Mouse (Mus musculus): ENCODE data around the gene Pip4p1. TPM values are rescaled to one million over a fixed set of nuclear protein-coding genes. Genes with fewer than 3 reads are reported as not detected.

Pip4p1 gene
- polyA plus RNA-seq, 1 experiment from 2014 or later = 67.5 TPM

Other genes with a start within 250 kb of the Pip4p1 start
- gene Olfr747, start 237.7 kb downstream of the Pip4p1 start, polyA plus RNA-seq (2015; fragmentation: Nextera tagmentation; extraction: Ambion mirVana) = not detected in 2 replicates
- not detected in 2 replicates for gene Olfr748, start 223.5 kb downstream of the Pip4p1 start, polyA plus RNA-seq (2015; fragmentation: Nextera tagmentation; extraction: Ambion mirVana)
- gene Olfr749, start 185.8 kb downstream of the Pip4p1 start, polyA plus RNA-seq (2015; fragmentation: Nextera tagmentation; extraction: Ambion mirVana) = not detected in 2 replicates
- gene Ttc5, start 145.3 kb downstream of the Pip4p1 start, polyA plus RNA-seq (2015; fragmentation: Nextera tagmentation; extraction: Ambion mirVana) = 60.5 and 61.8 TPM in 2 replicates
- not detected in 2 replicates for gene Ccnb1ip1, start 123.1 kb downstream of the Pip4p1 start, polyA plus RNA-seq (2015; fragmentation: Nextera tagmentation; extraction: Ambion mirVana)
- 57.1 and 59.2 TPM in 2 replicates for gene Parp2, start 123.0 kb downstream of the Pip4p1 start, polyA plus RNA-seq (2015; fragmentation: Nextera tagmentation; extraction: Ambion mirVana)
- gene Tep1, start 60.3 kb downstream of the Pip4p1 start, polyA plus RNA-seq (2015; fragmentation: Nextera tagmentation; extraction: Ambion mirVana) = 10.4 and 13.3 TPM in 2 replicates
- 0.23 and 0.29 TPM in 2 replicates for gene Klhl33, start 33.3 kb downstream of the Pip4p1 start, polyA plus RNA-seq (2015; fragmentation: Nextera tagmentation; extraction: Ambion mirVana)
- gene Osgep, start 6.0 kb downstream of the Pip4p1 start, polyA plus RNA-seq (2015; fragmentation: Nextera tagmentation; extraction: Ambion mirVana) = 134 and 136 TPM in 2 replicates
- 236 and 265 TPM in 2 replicates for gene Apex1, start 5.9 kb downstream of the Pip4p1 start, polyA plus RNA-seq (2015; fragmentation: Nextera tagmentation; extraction: Ambion mirVana)
- 96.6 and 99.1 TPM in 2 replicates for gene Pnp, start 226 bp upstream of the Pip4p1 start, polyA plus RNA-seq (2015; fragmentation: Nextera tagmentation; extraction: Ambion mirVana)
- not detected in 2 replicates for gene Gm49342, start 13.7 kb upstream of the Pip4p1 start, polyA plus RNA-seq (2015; fragmentation: Nextera tagmentation; extraction: Ambion mirVana)
- 2.6 and 3.0 TPM in 2 replicates for gene Pnp2, start 25.1 kb upstream of the Pip4p1 start, polyA plus RNA-seq (2015; fragmentation: Nextera tagmentation; extraction: Ambion mirVana)
- gene Rnase10, start 76.9 kb upstream of the Pip4p1 start, polyA plus RNA-seq (2015; fragmentation: Nextera tagmentation; extraction: Ambion mirVana) = 0.33 and 0.43 TPM in 2 replicates
- not detected in 2 replicates for gene Rnase9, start 111.0 kb upstream of the Pip4p1 start, polyA plus RNA-seq (2015; fragmentation: Nextera tagmentation; extraction: Ambion mirVana)
- gene Rnase11, start 119.3 kb upstream of the Pip4p1 start, polyA plus RNA-seq (2015; fragmentation: Nextera tagmentation; extraction: Ambion mirVana) = not detected in 2 replicates
- 0.48 and 0.68 TPM in 2 replicates for gene Rnase12, start 126.8 kb upstream of the Pip4p1 start, polyA plus RNA-seq (2015; fragmentation: Nextera tagmentation; extraction: Ambion mirVana)
- not detected in 2 replicates for gene Olfr750, start 143.6 kb upstream of the Pip4p1 start, polyA plus RNA-seq (2015; fragmentation: Nextera tagmentation; extraction: Ambion mirVana)
- 209 and 240 TPM in 2 replicates for gene Rnase4, start 160.2 kb upstream of the Pip4p1 start, polyA plus RNA-seq (2015; fragmentation: Nextera tagmentation; extraction: Ambion mirVana)
- gene Ang, start 160.3 kb upstream of the Pip4p1 start, polyA plus RNA-seq (2015; fragmentation: Nextera tagmentation; extraction: Ambion mirVana) = 51.6 and 73.0 TPM in 2 replicates
- gene Eddm3b, start 183.6 kb upstream of the Pip4p1 start, polyA plus RNA-seq (2015; fragmentation: Nextera tagmentation; extraction: Ambion mirVana) = not detected in 2 replicates
- gene Rnase6, start 193.1 kb upstream of the Pip4p1 start, polyA plus RNA-seq (2015; fragmentation: Nextera tagmentation; extraction: Ambion mirVana) = 1.3 and 2.0 TPM in 2 replicates
- 27.9 and 88.1 TPM in 2 replicates for gene Rnase1, start 215.9 kb upstream of the Pip4p1 start, polyA plus RNA-seq (2015; fragmentation: Nextera tagmentation; extraction: Ambion mirVana)
- gene Rnase2b, start 231.4 kb upstream of the Pip4p1 start, polyA plus RNA-seq (2015; fragmentation: Nextera tagmentation; extraction: Ambion mirVana) = not detected in 2 replicates

Measured in intestine, embryonic 15.5 days (tissue).